Mouse (Mus musculus) thymus, postnatal 25 days (tissue): ENCODE measurements around the gene Ubl4b.

ENCODE experiments used
- DNase-seq: peaks from one replicate; pipeline ENCODE4 v3.0.0; 2022

The Ubl4b gene

DNA sequence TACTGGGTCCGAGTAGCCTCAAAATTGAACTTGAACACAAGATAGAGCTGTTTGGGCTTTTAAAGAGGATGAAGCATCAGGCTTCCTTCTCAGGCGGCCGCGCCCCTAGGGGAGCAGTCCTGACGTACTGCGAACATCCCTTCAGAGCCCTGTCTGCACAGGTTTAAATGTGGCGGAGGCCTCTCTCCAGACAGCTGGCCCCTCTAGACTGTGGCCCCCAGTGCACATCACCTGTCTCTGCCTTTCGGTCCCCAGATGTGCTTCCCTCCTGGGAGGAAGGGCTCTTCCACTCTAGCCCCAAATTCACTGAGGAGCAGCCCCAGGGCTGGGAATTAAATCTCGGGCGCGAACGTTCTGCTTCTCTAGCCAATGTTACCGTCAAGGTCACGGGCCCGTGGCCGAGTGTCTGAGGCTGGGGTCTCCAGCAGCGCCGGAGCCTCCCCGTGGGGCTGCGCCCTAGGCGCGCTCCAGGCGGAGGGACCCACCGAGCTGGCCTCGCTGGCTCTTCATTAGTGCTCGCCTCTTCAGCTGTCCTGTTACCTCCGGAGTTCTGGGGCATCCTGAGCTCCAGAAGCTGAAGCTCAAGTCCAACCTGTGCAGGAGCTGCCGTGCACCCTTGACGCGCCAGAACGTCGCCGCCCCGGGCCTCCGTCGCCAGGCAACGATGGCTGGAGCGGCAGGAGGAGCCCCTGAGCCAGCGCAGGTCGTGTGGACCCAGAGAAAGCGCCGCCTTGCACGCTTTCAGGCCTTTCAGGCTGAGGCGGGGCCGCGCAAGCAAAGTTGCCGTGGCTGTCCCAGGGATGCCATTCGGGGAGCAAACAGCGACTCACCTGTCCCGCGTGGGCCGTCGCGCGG is 37.9 kb downstream of the Ubl4b start:
- no peak for DNase-seq

DNA sequence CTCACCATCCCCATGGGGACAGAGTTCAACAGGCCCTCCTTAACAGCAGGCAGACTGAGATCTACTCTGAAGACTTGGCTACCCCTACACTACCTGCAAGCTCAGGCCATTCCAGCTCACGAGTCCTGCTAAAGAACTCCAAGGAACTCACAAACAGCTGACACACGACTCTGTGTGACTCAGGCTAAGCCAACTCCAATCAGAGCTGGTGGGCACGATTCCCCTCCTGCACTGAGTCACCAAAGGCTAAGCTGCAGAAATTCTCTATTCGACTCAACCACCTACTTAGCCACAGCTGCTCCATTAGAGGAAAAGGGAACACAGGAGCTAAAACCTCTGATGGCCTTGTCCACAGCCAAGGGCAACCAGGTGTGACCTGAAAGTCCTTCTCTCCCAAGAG is 38.9 kb downstream of the Ubl4b start:
- DNase-seq = no peak

DNA sequence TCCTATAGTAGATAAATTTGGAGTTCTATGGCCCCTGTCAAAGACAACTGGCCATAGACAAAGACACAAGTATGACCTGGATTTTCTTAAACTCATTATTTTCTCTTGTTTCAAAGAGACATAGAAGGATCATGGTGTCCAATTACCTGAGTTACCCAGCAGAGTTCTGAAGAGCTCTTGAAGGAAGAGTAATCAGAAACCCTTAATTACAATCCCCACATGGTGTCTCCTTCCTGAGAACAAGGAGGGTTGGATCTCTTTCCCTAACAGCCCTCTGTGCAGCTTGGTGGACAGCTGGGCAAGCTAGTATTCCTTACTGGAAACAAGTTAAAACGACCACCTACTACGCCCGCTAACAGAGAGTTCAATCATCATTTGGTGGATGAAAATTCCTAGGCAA is 43.5 kb downstream of the Ubl4b start:
- DNase-seq = no peak

DNA sequence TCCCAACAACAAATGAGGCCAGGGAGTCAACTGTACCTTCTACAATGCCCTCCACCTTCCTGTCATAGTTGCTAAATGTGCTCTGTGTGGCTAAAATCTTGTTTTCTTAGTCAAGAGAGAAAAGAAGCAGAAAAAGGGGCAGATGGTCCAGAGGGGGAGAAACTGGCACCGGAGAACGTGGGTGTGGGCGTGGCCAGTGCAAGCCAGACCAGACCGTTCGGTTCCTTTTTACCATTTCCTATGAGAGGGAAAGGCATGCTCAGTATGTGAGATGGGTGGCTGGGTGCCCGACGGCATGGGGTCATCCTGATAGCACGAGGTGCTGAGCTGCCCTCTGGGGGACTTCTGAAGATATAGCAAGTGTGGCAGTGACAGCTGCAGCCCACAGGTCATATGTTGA is 46.2 kb downstream of the Ubl4b start:
- DNase-seq = no peak

DNA sequence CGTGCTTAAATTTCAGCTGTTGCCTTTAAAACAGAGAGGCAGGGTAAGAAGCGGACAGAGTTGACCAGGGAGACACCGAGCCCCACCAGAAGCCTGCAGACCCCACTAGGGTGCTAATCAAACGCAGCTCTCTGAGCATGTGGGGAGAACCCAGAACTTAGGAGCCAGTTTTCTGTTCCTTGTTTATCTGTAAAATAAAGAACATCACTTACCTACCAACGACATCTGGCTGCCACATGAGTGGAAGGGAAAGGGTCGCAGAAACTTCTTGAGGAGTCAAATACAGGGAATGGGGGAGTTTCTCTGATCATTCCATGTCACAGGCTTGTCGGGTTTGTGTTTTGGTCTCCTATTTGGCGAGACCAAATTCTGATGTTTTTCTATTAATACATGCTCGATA is 46.9 kb downstream of the Ubl4b start:
- DNase-seq = no peak

DNA sequence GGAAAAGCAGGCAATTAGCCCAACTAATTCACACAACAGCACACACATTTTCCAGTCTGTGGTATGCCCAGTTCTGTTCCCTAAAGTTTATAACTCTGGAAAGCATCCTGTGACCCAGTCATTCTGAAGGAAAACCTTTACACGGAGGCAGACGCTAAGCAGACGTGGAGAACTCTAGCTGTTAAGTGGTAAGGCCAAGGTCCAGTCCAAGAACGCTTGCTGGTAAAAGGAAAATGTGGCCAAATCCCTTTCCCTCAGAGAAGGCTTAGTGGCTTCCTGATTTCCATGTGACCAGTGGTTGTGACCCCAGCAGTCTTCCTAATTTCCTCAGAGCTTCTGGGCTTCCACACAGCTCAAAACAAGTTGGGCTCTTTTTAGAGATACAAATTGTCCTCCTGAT is 48.3 kb downstream of the Ubl4b start:
- DNase-seq = no peak

DNA sequence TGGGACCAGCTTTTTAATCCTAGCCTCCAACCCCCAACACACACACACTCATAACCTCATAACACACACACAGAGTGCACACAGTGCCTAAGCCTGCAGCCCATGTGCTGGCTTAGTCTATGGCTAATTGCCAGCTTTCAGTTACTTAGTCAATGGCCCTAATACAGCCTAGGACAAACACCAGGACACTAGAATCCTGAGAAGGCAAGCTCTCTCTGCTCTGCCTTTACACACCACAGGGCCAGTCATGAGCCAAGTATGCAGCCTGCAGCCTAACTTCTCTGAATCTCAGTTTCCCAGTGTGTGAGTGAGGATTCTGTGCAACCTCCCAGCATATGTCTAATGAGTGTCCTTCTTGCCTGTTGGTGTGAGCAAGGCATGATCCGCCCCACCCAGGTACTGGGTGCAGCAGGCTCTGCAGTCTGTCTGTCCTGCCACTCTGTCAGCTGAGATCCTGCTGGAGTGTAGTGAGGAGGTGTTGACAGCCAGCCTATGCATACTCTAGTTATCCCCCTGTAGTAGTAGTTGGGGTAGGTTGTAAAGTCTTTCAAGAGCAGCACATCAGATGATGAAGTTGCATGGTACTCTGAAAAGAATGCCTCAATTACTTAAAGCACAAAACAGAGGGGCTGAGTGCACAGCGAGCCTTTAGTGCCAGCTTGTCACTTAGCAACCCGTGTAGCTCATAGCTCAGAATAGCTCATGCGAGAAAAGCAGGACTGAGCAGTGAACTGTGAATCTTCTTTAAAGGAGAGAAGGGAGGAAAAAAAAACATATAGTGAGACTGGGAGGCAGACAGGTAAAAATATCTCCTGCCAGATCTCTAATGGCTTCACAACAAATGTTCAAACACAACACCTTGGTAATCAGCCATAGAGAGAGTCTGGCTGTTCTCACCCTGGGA is 49.2 kb downstream of the Ubl4b start:
- DNase-seq = no peak

DNA sequence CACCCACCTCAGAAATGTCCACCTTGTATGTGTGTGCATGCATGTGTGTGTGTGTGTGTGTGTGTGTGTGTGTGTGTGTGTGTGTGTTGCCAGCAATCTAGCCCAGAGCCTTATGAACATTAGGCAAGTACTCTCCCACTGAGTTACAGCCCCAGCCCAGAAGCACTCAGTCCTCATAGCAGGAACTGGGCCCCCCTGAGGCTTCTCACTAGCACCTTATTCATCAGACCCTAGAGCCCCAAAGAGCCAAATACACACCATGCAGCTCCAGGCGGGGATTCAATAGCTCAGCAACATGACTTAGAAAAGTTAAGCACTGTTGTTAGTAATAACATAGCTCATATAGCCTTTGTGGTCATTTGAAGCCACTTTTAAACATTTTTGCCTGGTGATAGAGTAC is 50.3 kb downstream of the Ubl4b start:
- DNase-seq = no peak

DNA sequence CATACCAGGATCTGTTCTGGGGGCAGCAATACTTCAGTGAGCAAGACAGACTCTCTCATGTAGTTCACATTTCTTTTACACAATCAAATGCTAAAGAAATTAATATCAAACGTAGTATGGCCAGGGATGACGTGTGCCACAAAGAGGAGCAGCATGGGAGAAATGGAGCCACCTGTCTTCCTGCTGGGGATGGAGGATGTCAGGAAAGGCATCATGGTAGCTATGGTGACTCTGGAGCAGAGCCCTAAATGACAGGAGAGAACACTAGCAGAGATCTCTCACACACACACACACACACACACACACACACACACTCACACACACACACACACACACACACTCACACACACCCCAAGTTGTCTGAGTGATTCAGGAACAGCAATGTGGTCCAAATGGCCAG is 51.2 kb downstream of the Ubl4b start:
- DNase-seq = no peak
